Mouse (Mus musculus) heart, embryonic 15.5 days (tissue): ENCODE measurements at regions not wholly inside any gene's neighbourhood (a gene's known extent, or its start where the extent isn't known, plus 50 kb on each side); places are given as distances from the start of the nearest gene placed in this dataset.

Experiments used
- ATAC-seq: fragments of 200-750 bp; cut with Nextera tagmentation; replicated peaks from 2 replicates; pipeline ENCODE4 v1.8.0; 2017; ENCODE audit warnings: low read depth, moderate TSS enrichment; ENCODE audit not compliant: insufficient number of reproducible peaks, insufficient read depth, low FRiP score
- H3K27ac ChIP-seq: fragments of 300-500 bp; sonication (generic); 2 replicates; pipeline ENCODE4 v1.5.1; 2015; ENCODE audit warnings: mild to moderate bottlenecking, inconsistent platforms
- H3K27me3 ChIP-seq: fragments of 300-500 bp; sonication (generic); 2 replicates; pipeline ENCODE4 v1.6.1; 2015; ENCODE audit warnings: inconsistent platforms
- H3K36me3 ChIP-seq: fragments of 300-500 bp; sonication (generic); 2 replicates; pipeline ENCODE4 v1.6.1; 2015; ENCODE audit warnings: mild to moderate bottlenecking, inconsistent platforms
- H3K4me1 ChIP-seq: fragments of 300-500 bp; sonication (generic); replicated peaks from 2 replicates; pipeline ENCODE4 v1.6.1; 2015; ENCODE audit warnings: inconsistent platforms
- H3K4me2 ChIP-seq: fragments of 300-500 bp; sonication (generic); 2 replicates; pipeline ENCODE4 v1.6.1; 2015; ENCODE audit warnings: inconsistent platforms, mild to moderate bottlenecking, moderate library complexity
- H3K4me3 ChIP-seq: fragments of 300-500 bp; sonication (generic); 2 replicates; pipeline ENCODE4 v1.5.1; 2015; ENCODE audit warnings: mild to moderate bottlenecking, inconsistent platforms
- H3K9ac ChIP-seq: fragments of 300-500 bp; sonication (generic); 2 replicates; pipeline ENCODE4 v1.6.1; 2015; ENCODE audit warnings: mild to moderate bottlenecking, inconsistent platforms
- H3K9me3 ChIP-seq: fragments of 300-500 bp; sonication (generic); replicated peaks from 2 replicates; pipeline ENCODE4 v1.6.1; 2016; ENCODE audit warnings: inconsistent platforms
- WGBS: fragments of 180-500 bp; shearing (Covaris S2); methylation state at CpG from one replicate; pipeline ENCODE4 v1.1.7; 2015; ENCODE audit warnings: mixed read lengths; 5-methylcytosine and 5-hydroxymethylcytosine counted together

- H3K9me3 ChIP-seq: no peaks in the 10 kb centered on the region
- no peak for ATAC-seq
- no peaks in the 10 kb centered on the region for H3K4me1 ChIP-seq
- H3K9ac ChIP-seq: no peak overlapping the region
- H3K4me2 ChIP-seq: no peak overlapping the region
- no peak overlapping the region for H3K27ac ChIP-seq
- H3K36me3 ChIP-seq: no peaks in the 10 kb centered on the region
- H3K4me3 ChIP-seq: no peak overlapping the region
- no peaks in the 10 kb centered on the region for H3K27me3 ChIP-seq
Observed at GRCm38 (mm10) chr1:137396736-137397135, 436.5 kb upstream of the Nr5a2 start.

DNA sequence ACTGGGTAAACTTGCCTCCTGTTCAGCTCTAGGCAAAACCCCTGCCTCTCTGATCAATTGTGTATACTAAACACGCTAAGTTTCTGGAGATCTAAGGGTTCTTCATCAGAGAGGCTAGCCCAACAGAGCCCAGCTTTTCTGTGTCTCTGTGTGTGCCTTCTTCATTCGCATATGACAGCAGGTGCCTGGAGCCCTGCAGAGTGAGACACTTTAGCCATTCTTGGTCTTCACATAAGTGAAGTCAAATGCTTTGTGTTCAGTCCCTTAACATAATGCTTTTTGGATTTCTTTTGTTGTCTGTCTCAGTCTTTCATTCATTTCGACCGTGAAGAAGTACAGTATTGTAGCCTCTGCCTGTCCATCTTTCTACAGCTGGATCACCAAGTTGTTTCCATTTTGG lies 427.3 kb upstream of the Nr5a2 start:
- ATAC-seq: no peak
- Histone ChIP-seq H3K9ac (no peak overlapping the region), H3K9me3 (no peaks in the 10 kb centered on the region), H3K36me3 (no peaks in the 10 kb centered on the region), H3K27ac (no peak overlapping the region), H3K27me3 (no peaks in the 10 kb centered on the region), H3K4me1 (no peaks in the 10 kb centered on the region), H3K4me3 (no peak overlapping the region), H3K4me2 (no peak overlapping the region)
- WGBS: 72% methylated on average over 4 of the region's 4 CpGs

GRCm38 (mm10) chr1:137378072-137378985 lies 418.1 kb upstream of the Nr5a2 start:
- Histone ChIP-seq H3K4me3 (no peak overlapping the region), H3K9me3 (no peaks in the 10 kb centered on the region), H3K36me3 (no peaks in the 10 kb centered on the region), H3K9ac (no peak overlapping the region), H3K4me1 (no peaks in the 10 kb centered on the region), H3K27ac (no peak overlapping the region), H3K4me2 (no peak overlapping the region), H3K27me3 (no peaks in the 10 kb centered on the region)
- WGBS: 34% methylated on average over 6 of the region's 6 CpGs
- no peak for ATAC-seq

GRCm38 (mm10) chr1:137376685-137377084 lies 416.4 kb upstream of the Nr5a2 start:
- no peaks in the 10 kb centered on the region for H3K36me3 ChIP-seq
- 67% methylated on average over 10 of the region's 10 CpGs for WGBS
- no peaks in the 10 kb centered on the region for H3K4me1 ChIP-seq
- H3K9ac ChIP-seq: no peak overlapping the region
- H3K27me3 ChIP-seq: no peaks in the 10 kb centered on the region
- H3K27ac ChIP-seq: no peak overlapping the region
- H3K9me3 ChIP-seq: no peaks in the 10 kb centered on the region
- ATAC-seq: no peak
- H3K4me2 ChIP-seq: no peak overlapping the region
- no peak overlapping the region for H3K4me3 ChIP-seq

- H3K4me3 ChIP-seq: no peak overlapping the region
- H3K36me3 ChIP-seq: no peaks in the 10 kb centered on the region
- no peaks in the 10 kb centered on the region for H3K4me1 ChIP-seq
- WGBS: 65% methylated on average over 4 of the region's 4 CpGs
- H3K9ac ChIP-seq: no peak overlapping the region
- ATAC-seq: no peak
- H3K27ac ChIP-seq: no peak overlapping the region
- no peak overlapping the region for H3K4me2 ChIP-seq
- H3K9me3 ChIP-seq: no peaks in the 10 kb centered on the region
- H3K27me3 ChIP-seq: no peaks in the 10 kb centered on the region
Observed at GRCm38 (mm10) chr1:137374641-137375040, 414.4 kb upstream of the Nr5a2 start.

DNA sequence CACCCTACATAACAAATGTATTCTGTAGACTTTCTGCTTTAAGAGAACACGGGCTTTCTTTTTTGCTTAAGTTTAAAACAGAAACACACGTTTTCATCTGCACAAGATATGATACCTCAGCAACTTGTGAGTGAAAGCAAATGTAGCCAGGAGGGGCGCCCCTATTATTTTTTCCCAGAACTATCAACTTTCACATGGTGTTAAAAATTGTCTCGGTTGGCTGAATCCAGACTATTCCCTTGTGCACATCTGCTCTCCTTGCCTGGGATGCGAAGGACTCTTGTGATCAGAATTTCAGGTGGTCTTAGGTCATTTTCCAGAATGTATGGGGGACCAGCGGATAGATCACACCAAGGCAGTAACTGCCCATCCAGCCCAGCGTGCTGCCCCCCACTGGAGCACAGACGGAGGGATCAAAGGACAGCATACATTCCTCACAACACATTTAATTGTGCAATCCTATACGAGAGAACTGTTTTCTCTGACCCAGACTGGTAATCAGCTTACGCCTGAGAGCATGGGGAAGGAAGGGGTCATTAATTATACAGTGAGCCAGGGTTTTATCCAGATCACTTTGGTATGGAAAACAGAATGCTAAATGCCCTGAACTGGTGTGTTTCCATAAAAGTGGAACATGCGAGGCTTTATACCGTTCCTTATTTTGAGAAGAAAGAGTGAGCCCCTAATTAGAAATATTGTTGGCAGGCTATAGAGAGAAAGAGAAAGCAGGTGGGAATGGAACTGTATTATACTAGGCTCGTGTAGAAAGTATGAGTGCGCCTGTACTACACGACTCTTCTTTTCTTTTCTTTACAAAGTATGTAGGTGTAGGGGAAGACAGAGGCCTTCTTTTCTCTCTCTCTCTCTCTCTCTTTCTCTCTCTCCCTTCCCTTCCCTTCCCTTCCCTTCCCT lies 413.5 kb upstream of the Nr5a2 start:
- 69% methylated on average over 15 of the region's 15 CpGs for WGBS
- no peaks in the 10 kb centered on the region for H3K9me3 ChIP-seq
- no peaks in the 10 kb centered on the region for H3K36me3 ChIP-seq
- ATAC-seq: no peak
- no peak overlapping the region for H3K9ac ChIP-seq
- no peaks in the 10 kb centered on the region for H3K4me1 ChIP-seq
- H3K4me3 ChIP-seq: no peak overlapping the region
- H3K4me2 ChIP-seq: no peak overlapping the region
- H3K27me3 ChIP-seq: no peaks in the 10 kb centered on the region
- H3K27ac ChIP-seq: no peak overlapping the region

GRCm38 (mm10) chr1:137372236-137372635 lies 412.0 kb upstream of the Nr5a2 start:
- H3K27ac ChIP-seq: no peak overlapping the region
- no peaks in the 10 kb centered on the region for H3K4me1 ChIP-seq
- no peaks in the 10 kb centered on the region for H3K36me3 ChIP-seq
- no peak overlapping the region for H3K4me2 ChIP-seq
- no peaks in the 10 kb centered on the region for H3K9me3 ChIP-seq
- H3K9ac ChIP-seq: no peak overlapping the region
- ATAC-seq: no peak
- WGBS: 93% methylated on average over 3 of the region's 3 CpGs
- H3K4me3 ChIP-seq: no peak overlapping the region
- no peaks in the 10 kb centered on the region for H3K27me3 ChIP-seq

DNA sequence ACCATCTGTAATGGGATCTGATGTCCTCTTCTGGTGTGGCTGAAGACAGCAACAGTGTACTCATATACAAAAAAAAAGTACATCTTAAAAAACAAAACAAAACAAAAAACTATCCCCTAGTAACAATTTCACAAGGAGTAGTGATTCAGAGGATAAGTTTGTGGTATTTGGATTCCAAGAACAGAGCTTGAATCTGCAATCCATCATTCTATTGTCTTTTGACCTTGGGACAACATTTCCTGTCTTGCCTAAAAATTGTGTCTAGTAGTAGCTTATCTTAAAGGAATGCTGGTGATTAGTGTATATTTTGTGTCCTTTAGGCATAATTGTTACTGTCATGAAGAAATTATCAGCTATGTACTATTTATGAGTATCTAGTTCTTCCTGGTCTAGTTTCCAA lies 404.1 kb upstream of the Nr5a2 start:
- no peaks in the 10 kb centered on the region for H3K27me3 ChIP-seq
- no peaks in the 10 kb centered on the region for H3K9me3 ChIP-seq
- H3K4me3 ChIP-seq: no peak overlapping the region
- H3K9ac ChIP-seq: no peak overlapping the region
- no peaks in the 10 kb centered on the region for H3K4me1 ChIP-seq
- no peak overlapping the region for H3K27ac ChIP-seq
- H3K36me3 ChIP-seq: no peaks in the 10 kb centered on the region
- no peak for ATAC-seq
- no peak overlapping the region for H3K4me2 ChIP-seq

DNA sequence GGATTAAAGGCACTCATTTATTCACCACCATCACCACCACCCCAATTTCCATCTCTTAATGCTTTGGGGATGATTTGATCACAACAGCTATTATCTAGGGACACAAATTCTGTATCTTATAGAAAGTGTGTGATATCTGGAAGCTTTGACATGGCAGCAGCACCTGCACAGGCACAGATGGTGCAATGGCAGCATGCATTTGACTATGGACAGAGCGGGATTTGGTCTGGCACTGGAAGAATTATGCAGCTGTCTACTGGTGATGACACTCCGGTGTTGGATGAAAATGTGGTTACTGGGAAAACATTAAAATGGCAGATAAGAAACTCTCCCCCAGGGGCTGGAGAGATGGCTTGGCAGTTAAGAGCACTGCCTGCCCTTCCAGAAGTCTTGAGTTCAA lies 403.7 kb upstream of the Nr5a2 start:
- no peak overlapping the region for H3K4me3 ChIP-seq
- WGBS: 94% methylated on average over 2 of the region's 2 CpGs
- ATAC-seq: no peak
- no peaks in the 10 kb centered on the region for H3K27me3 ChIP-seq
- H3K36me3 ChIP-seq: no peaks in the 10 kb centered on the region
- H3K9me3 ChIP-seq: no peaks in the 10 kb centered on the region
- H3K27ac ChIP-seq: no peak overlapping the region
- no peaks in the 10 kb centered on the region for H3K4me1 ChIP-seq
- H3K4me2 ChIP-seq: no peak overlapping the region
- no peak overlapping the region for H3K9ac ChIP-seq

GRCm38 (mm10) chr1:137363561-137363960 lies 403.3 kb upstream of the Nr5a2 start:
- no peak overlapping the region for H3K9ac ChIP-seq
- no peaks in the 10 kb centered on the region for H3K9me3 ChIP-seq
- no peaks in the 10 kb centered on the region for H3K4me1 ChIP-seq
- no peak overlapping the region for H3K4me3 ChIP-seq
- no peaks in the 10 kb centered on the region for H3K27me3 ChIP-seq
- WGBS: 44% methylated on average over 1 of the region's 1 CpGs
- ATAC-seq: no peak
- H3K27ac ChIP-seq: no peak overlapping the region
- H3K36me3 ChIP-seq: no peaks in the 10 kb centered on the region
- no peak overlapping the region for H3K4me2 ChIP-seq

DNA sequence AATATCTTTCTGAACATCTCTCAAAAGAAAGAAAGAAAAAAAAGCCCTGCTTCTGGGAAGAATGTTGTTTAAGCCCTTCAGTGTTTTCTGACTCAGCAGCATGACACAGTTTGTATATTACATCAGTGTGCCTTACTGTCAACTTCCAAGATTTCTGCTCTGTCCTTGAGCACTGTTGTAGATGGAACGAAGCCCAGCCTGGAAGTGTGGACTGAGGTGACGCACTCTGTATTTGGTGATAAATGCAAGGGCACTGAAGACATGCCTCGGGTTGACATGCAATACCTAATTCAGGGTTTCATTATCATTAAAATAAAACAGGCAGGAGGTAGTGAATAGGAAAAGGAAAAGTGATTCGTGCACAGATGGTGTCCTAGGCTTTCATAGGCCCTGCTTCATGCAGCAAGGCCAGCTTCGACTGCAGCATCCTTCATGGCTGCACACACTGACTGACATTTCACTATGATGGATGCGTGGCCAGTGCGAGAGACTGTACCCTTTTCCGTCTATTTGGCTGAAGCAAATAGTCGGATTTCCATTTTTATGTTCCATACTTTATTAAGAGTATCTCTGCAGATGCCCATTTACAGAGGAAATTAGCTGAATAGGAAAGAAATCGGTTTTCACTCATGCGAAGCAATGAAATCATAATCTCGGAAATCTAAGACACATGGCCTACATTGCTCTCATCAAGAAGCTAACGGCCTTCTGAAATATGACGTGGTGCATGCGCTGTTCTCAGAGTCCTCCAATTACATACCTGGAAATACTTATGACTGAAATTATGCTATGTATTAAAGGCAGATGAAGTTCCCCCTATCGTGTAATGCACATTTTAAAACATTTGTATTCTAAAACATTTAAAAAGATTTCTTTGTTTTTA lies 400.7 kb upstream of the Nr5a2 start:
- H3K36me3 ChIP-seq: no peaks in the 10 kb centered on the region
- no peaks in the 10 kb centered on the region for H3K9me3 ChIP-seq
- no peak overlapping the region for H3K27ac ChIP-seq
- no peak overlapping the region for H3K9ac ChIP-seq
- H3K27me3 ChIP-seq: no peaks in the 10 kb centered on the region
- no peak overlapping the region for H3K4me3 ChIP-seq
- 75% methylated on average over 16 of the region's 16 CpGs for whole genome bisulfite sequencing
- ATAC-seq: no peak
- H3K4me2 ChIP-seq: no peak overlapping the region
- H3K4me1 ChIP-seq: no peaks in the 10 kb centered on the region
